Mouse (Mus musculus) 3T3-L1 (cell line): Measurements from ENCODE around the gene Dhx40.
A peak's percentile ranks its signal among the peaks of the same experiment; 100 is the strongest.

Experiments used
- DNase-seq: peaks from one replicate; pipeline ENCODE4 v3.0.0-alpha.2; 2015; ENCODE audit warnings: low read depth, low spot score

Dhx40 gene

DNA sequence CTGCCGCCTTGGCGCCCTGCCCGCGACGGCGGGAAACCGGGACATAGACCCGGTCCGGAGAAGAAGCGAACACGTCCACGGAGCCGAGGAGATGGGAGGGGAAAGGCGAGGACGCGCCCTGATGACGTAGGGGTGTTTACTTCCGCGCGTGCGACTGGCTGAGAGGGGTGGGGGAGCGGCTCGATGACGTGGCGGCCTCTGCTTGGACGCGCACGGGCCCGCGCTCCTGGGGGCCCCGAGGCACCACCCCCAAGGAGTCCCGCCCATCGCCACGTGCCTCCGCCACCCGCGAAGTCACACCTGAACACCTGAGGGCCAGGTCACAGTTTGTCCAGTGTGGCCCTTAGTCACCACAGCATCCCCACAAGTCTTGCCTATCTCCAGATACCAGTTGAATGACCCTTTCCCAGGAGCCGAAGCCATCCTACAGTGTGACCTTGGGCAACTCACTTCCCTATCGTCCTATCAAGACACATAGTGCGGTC lies at the start of gene Dhx40:
TSS of gene Dhx40 (minus strand) at position 242 of the 485 bp plus-strand sequence.
- peak; percentile 65 for DNase-seq

DNA sequence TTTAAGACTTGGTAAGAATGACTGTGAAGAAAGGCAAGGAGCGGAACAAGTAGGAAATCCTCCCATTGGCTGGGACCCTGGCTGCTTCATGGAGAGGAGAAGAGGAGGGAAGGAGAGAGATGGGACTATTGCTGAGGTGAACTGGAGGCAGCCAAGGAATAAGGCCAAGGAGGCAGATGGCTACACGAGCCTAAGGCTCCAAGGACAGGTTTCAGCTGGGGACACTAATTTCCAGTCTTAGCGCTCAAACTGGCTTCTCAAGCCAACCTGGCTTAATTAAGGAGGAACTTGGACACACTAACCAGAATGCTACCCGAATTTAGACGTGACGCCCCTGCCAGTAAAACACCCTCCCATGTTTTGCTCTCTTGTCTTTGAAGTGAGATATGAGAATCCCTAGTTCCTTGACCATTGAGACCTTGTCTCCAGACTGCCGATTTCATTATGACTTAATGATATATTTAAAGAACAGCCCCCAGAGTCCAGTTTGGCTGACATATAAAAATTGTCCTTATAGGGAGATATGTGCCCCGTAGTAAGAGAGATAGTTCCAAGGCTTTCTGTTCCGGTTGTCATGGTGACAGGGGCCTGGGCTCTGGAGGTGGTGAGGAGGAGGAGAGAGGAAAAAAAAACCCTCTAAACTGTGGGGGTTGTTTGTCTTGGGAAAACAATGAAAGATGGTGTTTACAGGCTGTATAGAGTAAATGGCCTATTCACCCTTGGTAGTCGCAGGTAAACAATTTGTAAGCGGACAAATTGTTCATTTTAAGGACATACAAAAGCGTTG lies 48.3 kb upstream of the Dhx40 start:
- no peak for DNase-seq

DNA sequence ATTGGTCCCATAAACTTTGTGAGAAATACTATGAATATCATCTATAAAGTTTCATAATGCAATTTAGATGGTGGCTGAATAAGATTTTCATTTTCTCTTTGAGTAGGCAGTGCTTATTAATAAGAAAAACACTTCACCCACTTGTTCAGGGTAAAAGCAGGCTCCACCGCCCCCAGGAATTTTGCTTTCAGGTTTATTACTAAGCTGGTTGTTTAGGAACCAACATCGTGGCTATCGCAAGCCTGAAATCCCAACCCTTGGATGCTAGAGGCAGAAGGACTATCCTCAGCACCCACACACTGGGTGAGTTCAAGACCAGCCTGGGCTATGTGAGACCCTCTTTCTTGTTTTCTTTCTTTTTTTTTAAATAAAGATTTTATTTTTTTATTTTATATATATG lies 45.5 kb upstream of the Dhx40 start:
- DNase-seq, result peak; percentile 64

DNA sequence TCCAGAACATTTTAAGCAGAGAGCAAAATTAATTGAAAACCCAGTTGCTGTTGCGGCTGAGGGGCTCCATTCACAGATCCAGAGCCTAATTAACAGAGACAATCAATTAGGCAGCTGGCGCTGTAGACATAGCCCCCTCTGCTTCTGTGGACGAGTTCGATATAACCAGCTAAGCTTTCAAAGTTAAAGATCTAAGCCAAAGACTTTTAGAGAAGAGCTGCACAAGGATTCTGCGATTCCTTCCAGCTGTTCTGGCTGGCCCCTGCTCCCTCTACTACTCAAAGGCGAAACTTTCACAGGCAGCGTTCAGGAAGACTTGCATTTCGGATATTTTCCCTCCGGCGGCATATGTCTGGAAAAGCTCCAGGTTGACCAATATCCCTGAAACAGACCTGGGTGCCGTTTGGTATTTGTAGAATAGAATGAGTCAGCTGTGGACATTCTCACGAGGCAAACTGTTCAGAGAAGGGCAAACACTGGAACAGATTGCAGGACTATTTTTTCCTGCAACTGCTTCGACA lies 45.0 kb upstream of the Dhx40 start:
- peak; percentile 98 for DNase-seq

DNA sequence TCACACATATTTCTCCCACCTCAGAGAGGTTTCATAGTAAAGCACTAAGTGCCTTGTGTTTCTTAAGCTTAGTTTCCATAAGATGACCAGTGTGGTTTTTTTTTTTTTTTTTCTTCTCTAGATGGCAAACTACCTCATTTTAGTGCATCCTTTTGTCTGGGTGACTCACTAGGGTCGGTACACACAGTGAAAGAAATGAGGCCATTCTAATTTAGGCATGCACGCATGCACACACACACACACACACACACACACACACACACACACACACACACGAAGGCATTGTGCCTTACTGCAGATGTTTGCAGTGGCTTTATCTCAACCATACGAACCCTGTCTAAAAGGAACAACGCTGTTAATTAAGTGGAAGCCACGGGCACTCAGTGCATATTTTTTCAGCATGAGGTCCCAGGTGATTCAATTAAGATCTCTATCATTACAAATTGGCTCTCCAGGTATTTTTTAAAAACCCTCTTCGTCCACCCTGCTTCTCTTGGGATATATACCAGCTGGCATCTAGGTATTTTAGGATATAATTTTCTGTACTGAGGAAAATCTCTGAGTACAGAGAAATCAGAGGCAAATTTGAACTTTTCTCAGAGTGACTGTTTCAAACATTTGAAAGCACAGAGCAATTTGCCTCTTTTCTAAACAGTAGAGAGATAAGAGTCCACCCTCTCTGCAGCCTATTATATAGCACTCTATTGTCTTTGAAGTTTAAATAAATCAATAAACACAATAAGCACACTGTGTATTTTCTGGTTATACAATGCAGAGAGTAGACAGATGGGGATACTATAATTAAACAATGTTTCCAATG lies 44.4 kb upstream of the Dhx40 start:
- DNase-seq, result peak; percentile 61

DNA sequence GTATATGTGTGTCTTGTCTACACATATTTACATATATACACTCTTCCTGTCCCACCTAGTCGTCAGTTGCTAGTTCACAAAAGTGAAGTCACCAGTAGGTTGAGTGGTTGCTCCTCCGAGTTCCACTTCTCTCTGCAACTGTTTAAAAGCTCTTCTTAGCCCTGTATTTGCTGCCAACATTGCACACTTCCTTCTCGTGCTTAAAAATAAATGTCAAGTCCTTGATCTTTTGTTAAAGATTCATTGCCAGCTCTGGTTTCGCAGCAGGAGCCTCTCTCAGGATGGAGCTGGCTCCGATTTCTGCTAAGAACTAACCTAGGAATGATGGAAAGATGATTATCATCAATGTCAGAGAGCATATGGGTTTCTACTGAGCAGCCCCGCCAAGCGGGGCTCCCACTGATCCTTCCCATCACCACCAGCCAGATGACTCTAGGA lies 43.7 kb upstream of the Dhx40 start:
- no peak for DNase-seq

DNA sequence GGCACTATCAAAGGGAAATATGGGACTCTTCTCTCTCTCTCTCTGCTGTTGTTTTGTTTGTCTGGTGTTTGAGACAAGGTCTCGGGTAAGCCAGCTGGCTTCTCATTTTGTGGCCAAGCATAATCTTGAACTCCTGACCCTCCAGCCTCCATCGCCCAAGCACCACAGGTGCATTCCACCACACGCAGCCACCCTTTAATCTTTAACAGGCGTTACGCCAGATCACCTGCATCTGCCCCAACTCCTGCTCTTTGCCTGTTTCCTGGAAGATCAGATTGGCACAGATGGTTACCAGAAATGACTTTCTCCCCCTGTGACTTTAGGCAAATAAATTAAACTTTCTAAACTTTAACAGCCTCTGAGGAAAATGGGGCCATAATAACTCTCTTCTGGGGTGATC lies 36.3 kb upstream of the Dhx40 start:
- no peak for DNase-seq

DNA sequence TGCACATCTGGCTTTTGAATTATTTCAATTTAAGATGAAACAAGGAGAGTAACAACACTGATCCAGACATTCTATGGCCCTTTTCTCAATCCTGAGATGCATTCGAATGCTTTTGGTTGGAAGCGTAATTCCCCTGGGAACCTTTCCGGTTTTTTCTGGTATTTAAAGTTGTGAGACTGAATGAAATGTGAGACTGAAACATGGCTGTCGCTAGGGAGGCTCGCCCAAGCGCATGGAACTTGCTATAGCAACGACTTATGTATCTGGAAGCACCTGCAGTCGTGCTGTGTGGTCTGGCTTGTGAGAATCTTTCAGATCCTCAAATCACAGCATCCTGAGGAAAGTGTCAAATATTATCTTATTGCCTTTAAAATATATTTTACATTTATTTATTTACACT lies 33.7 kb upstream of the Dhx40 start:
- peak; percentile 53 for DNase-seq

DNA sequence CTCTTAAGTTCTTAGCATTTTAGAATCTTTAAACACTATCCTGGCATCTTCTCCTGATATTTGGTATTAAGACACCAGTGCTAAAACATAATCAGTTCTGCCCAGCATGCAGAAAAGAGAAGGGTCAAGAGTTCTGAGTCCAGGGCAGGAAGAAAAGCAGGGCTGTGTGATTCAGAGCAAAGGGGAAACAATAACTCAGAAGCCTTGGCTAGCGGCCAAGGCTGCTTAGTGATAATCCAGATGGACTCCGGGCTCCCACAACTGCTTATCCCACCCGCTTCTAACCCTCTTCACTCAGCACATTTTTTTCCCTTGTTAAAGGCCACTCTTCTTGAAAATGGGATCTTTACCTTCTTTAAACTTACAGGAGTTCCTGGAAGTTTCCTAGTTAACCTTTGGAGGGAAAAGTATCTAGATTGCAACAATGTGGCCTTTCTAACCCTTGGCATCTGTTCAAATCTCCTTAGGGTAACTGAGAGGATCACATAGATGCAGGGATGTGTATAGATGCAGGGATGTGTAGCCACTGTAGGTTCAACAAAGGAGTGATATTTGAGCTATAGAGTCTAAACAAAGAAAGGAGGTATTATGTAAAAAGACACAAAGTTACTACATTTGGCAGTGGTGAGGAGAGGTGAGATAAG lies 33.1 kb upstream of the Dhx40 start:
- peak; percentile 90 for DNase-seq

DNA sequence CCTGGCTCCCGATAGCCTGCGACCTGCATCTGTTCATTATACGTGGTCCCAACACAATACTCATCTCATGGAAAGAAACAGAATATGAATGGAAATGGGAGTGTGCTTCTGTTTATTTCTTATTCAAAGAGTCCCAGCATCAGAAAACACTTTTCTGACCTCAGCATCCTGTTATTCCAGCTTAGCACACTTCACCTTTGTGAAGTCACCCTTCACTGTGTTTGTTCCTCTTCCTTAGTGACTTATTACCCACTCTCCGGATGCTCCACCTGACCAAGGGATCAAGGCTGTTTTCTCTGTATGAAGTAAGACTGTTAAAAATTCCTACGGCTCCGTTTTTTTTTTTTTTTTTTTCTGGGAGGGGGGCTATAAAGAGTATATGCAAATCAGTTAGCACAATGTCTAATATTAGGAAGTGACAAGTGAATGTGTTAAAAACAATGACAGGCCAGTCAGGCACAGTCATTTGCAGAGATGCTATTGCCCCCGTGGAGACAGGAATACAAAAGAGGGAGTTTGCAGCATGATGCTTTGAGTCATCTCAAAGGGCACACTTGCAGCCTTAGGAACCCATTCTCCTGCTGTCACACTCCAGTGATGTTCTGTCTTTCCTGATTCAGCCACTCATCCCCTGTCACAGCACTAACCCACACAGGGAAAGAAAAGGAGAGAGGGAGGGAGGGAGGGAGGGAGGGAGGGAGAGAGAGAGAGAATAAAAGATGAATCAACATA lies 32.3 kb upstream of the Dhx40 start:
- DNase-seq, result peak; percentile 29

DNA sequence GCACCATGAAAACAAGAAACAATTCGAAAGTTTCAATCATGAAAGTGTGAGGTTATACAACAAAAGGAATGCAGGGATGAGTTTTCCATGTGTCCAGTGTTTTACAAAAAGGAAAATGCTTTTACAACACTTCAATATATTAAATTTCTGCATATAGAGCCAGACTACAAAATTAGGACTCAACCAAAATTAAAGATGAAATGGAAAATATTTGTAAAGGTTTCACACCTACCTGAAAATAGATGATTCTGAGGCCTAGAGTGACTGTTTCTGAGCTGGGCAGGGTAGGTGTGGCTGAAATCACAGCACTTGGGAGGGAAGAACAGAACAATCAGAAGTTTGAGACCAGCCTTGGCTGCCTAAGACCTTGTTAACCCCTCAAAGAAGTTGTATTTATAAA lies 31.2 kb upstream of the Dhx40 start:
- no peak for DNase-seq

DNA sequence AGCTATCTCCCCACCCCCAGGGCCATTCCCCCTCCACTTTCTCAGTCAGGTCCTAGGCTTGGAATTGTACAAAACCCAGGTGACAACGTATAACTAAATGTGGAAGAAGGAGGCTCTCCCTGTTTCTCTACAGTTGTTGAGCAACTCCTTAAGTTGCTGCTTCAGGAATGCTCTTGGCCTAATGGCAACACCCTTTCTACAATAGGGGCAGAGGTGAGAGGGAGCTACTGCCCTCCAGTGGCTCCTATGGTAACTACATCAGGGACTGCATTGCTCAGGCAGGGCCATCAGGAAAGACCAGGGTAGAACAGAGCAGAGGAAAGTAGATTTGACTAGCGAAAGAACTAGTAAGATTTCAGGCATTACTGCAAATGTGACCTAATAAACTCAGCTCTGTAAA lies 28.8 kb upstream of the Dhx40 start:
- peak; percentile 95 for DNase-seq

DNA sequence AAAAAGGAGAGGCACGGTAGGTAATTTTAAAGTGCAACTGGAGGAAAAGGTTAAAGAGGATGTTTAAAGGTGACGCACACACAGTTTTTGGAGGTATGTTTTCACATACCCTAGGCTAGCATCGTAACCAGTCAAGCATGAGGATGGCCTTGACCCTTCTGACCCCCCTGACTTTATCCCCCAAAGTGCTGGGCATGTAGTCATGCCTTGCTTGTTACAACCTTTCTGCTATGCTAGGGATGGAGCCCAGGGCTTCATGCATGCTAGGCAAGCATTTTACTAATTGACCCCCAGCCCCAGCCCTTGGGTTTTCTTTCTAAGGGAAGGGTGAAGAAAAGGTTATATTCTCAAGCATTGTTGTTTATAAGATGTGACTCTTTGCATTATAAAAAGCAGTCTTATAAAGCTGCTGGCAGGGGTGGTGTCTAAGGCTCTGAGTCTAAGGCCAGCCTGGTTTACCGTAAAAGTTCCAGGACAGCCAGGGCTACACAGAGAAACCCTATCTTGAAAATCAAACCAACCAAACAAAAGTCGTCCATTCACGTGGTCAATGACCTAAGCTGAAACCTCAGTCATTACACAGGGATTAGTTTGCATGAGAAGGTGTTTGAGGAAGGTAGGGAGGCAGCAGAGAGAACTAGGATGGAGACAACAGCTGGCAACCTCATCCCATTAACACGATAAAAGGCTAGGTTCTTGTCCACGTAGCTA lies 27.2 kb upstream of the Dhx40 start:
- DNase-seq, result no peak

DNA sequence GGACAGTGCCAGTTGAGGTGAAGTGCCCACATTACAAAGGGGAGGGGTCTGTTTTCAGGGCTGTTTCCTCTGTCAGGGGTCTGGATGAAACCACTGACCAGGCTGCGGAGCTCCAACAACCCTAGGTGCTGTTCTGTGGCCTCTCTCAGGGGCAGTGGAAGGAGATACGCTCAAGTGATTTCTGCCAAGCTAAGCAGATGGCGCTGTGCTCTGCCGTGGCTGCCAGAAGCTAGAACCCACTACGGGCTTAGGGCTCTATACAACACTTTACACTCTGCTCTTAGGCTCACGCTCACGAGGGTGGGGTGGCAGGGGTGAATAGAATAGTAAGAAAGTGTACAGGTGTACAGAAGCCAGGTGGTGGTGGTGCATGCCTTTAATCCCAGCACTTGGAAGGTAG lies 26.5 kb upstream of the Dhx40 start:
- DNase-seq, result no peak

DNA sequence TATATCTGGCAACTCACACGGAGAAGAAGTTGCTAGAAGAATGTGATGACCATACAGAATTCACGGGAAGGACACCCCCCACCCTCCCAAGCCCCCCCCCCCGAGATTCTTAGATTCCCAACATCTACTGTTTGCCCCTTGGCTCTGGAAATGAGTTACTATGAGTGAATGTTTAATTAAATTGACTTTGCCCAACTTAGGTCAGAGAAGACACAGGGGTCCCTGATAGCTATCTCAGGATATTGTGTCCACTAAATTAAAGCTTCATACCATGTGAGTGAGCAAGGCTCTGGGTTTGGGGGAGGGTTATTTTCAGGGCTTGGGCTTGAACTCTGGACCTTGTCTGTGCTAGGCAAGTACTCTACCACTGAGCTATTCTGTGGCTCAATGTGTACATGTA lies 25.6 kb upstream of the Dhx40 start:
- DNase-seq, result no peak

DNA sequence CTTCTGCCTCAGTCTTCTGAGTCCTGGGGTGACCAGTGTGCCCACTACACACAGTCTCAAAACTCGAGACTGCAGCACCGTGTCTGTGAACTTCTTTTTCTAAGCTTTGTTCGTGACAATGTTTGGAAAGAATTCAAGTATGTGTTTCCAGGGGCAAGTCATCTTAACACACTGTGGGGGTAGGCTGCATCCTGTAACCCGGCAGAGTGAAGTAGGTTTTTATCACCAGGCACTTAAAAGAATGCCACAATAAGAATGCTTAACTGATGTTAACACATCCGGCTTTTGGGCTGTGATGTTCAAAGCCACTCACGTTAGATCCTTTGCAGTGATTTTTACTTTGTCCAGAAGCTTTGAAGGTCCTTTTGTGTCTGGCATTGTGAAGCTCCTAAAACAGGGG lies 20.9 kb upstream of the Dhx40 start:
- DNase-seq, result peak; percentile 74

DNA sequence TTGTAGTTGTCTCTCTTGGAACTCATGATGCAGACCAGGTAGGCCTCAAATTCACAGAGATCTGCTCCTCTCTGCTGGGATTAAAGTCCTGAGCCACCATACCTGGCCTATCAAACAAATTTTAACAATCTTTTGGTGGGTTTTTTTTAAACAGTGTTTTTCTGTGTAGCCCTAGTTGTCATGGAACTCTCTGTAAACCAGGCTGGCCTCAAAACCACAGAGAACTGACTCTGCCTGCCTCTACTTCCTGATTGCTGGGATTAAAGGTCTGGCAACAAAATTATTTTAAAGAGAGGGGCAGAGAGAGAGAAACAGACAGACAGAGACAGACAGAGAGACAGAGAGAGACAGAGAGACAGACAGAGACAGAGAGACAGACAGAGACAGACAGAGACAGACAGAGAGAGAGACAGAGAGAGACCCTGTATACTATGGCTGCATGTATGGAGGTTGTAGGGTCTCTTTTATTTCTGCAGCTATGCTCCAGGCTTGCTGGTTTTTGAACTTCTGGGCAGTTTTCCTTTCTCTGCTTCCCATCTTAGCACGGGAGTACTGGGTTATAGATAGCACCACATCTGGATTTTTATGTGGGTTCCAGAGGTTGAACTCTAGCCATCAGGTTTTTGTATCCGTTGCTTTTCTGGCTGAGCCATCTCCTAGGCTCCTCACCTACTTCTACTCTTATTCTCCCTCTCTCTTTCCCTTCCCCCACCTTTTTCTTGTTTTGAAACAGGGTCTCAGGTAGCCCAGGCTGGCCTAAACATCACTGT lies 20.1 kb upstream of the Dhx40 start:
- peak; percentile 39 for DNase-seq

DNA sequence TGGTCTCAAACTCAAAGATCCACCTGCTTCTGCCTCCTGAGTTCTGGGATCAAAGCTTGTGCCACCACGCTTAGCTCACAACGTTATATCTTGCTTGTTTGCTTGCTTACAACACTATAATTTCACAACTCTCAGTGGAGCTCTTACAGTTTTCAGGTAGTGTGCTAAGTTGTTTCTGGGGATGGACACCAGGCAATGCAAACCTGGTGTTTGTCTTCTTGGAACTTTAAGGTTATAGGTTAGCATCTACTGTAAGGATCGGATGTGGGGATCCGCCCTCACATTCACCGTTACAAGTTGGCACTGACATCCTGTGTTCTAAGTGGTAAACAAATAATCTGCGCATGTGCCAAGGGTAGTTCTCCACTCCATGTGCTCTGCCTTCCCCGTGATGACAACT lies 16.9 kb upstream of the Dhx40 start:
- DNase-seq, result no peak

DNA sequence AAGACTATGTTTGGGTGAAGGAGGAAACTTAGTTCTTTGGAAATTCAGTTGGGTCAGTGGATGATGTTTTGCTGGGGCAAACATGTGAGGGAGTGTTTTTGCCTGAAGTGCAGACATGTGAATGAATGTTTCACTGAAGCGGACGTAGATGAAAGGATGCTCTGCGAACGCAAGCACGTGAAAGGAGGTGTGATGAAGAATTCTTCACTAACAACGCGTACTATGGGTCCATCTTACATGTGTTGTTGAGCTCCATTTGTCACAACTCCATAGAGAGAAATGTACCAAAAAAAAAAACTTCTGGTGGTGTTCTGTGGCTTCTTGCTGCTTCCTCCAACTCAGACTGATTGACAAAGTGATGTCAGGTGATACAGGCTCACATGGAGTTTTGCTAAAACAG lies 15.0 kb upstream of the Dhx40 start:
- no peak for DNase-seq

DNA sequence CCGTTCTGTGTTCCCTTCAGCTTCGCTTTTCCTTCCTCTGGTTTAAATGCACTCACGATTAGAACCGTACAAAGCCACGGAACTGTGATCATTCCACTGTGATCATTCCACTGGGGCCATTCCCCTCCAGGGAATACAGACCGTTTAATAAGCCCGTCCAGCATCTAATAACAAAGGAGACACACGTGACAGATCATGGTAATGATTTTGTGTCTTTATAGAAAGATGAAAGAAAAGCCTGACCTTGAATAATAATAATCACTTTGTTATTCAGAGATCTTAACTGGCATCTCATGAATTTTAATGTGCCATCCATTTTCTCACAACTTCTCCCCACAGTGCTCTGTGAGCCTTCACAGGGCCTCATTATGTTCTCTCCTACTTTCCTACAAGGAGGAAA lies 12.0 kb upstream of the Dhx40 start:
- no peak for DNase-seq
